Mouse (Mus musculus) layer of hippocampus, postnatal 36 days (tissue): ENCODE measurements at regions not wholly inside any gene's neighbourhood (a gene's known extent, or its start where the extent isn't known, plus 50 kb on each side); places are given as distances from the start of the nearest gene placed in this dataset.

ENCODE experiments used
- DNase-seq, 2 experiments: peaks; one replicate each; pipeline ENCODE4 v3.0.0; 2022

DNA sequence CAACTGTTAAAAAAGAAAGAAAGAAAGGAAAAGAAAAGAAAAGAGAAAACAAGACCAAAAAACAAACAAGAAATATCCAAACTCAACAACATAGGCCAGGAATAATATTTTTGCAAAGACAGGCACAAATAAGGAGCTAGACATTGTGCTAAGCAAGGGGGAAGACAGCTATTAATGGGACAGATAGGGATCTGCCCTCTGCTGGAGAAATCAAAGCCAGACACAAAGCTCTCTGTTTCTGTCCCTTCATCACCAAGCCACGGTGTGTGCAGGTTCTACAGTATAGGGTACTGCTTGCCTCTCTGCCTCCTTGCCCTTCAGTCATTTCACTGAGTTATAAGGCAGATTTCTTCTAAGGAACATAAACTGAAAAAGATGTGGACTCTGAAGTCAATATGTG is 57.8 kb upstream of the Chchd3 start:
- DNase-seq, result no peak

DNA sequence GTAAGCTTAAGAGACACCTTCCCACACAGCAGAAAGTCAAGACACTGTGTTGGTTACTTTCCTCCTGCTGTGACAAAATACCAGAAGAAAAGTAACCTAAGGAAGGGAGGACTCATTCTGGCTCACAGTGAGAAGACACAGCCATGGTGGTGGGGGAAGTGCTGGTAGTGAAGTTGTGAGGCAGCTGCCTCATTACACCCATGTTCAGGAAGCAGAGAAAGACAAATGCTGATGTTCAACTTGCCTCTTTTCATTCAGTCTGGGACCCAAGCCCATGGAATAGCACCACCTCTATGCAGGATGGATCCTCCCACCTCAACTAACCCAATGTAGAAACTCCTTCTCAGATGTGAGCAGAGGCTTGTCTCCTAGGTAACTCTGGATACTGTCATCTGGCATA is 60.5 kb upstream of the Chchd3 start:
- no peak for DNase-seq

DNA sequence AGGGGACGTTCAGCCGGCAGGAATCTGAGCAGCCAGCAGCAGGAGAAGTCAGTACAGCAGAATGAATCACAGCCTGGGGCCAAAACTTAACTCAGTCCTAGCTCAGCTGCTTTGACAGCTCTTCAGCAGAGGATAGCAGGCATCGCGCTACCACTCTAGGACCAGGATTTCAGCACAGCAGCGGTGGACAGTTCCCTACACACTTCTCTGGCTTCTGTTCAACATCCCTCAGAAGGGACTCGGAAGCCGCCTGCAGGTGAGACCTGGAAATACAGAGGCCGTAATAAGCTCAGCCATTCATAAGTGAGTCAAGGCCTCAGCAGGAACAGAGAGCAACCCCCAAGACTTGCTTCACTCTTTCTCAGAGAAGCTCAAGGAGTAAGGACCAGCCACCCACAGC is 66.5 kb upstream of the Chchd3 start:
- peak; percentile 28 to 38 for DNase-seq

- no peak for DNase-seq
These were observed 76.8 kb upstream of the Chchd3 start for GRCm38 (mm10) chr6:33136906-33137305.

GRCm38 (mm10) chr6:33137823-33138222 is 77.8 kb upstream of the Chchd3 start:
- DNase-seq, result no peak

DNA sequence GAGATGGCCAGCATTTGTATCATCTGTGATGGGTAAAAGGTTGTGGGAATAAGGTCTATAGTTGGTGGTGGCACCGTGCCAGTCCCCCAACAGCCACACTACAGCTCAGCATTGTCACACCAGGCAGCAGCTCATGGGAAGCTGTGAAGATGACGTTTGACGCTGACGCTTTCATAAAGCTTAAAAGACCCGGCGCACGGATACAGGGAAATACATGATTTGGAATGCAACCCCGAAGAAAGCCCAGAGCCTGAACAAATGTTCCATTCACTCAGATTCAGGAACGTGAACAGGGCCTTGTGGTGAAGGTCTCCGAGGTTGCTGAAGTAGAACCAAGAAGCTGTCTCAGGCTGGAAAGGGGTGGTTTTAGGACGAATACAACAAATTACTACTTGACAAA is 82.4 kb upstream of the Exoc4 start:
- no peak for DNase-seq

- no peak for DNase-seq
These were observed 75.3 kb upstream of the Exoc4 start for GRCm38 (mm10) chr6:33173606-33174005.

GRCm38 (mm10) chr6:33174616-33175015 is 74.3 kb upstream of the Exoc4 start:
- DNase-seq, result no peak

DNA sequence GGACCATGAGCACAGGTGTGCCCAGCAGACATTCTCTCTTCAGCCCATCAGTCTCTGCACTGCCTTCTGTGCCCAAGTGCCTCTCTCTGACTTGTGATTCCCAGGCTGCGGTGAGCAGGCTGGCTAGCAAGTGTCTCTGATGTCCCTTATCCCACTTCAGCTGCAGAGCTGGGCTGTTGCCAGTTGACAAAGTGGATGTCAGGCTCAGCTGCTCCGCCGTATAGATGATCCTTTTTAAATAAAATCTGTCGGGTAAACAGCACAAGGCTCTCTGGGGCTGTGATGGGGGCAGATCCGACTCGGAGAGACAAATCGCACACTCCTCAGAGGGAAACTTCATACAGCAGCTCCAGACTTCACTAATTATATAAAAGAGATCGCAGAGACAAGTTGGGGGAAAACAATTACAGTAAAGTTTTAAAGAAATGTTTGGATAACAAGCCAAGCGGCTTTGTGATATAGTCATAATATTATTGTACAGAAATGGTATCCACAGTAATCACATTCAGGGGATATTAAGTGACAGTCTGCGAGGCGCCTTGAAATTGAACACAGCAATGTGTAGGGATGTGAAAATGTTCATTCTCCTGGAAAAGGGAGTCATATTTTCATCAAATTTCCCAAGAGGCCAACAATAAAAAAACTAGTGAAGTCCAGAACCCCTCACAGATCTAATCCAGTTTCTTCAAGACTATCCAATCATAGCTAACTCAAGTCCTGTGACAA is 59.2 kb upstream of the Exoc4 start:
- no peak for DNase-seq

GRCm38 (mm10) chr6:33193823-33194222 is 55.1 kb upstream of the Exoc4 start:
- no peak for DNase-seq
